ENCODE assay signal across 15 mouse cellular contexts in genomic region chr5:21934173-21934698, GRCm38 (mm10).
DNase-seq lines count a peak whose midpoint lies in the region; ATAC-seq lines count a peak whose summit lies in the region.
"Had no signal": no experiment of that assay in that cellular context is flagged by ENCODE, and none has a peak within 500 bp of the region (broad histone marks: within the 10 kb centered on the region; RNA-seq: fewer than 3 reads in every experiment).

No protein-coding gene starts in this region.

- no peaks in the 10 kb centered on the region for H3K9me3 ChIP-seq in neural tube, embryonic 14.5 days (ENCODE audit: control insufficient read depth, low read length)
- H3K9me3 ChIP-seq: embryonic facial prominence, embryonic 12.5 days; heart, embryonic 13.5 days; intestine, embryonic 15.5 days; kidney, embryonic 15.5 days had no signal

- H3K4me3 ChIP-seq in neural tube, embryonic 14.5 days (ENCODE audit: low read depth, low read length) = no peak overlapping the region
- H3K4me3 ChIP-seq: embryonic facial prominence, embryonic 12.5 days; heart, embryonic 13.5 days; intestine, embryonic 15.5 days; kidney, embryonic 15.5 days had no signal

- no peak overlapping the region for H3K27ac ChIP-seq in neural tube, embryonic 14.5 days (ENCODE audit: low read depth, low read length)
- H3K27ac ChIP-seq: embryonic facial prominence, embryonic 12.5 days; heart, embryonic 13.5 days; intestine, embryonic 15.5 days; kidney, embryonic 15.5 days had no signal

- H3K4me2 ChIP-seq in neural tube, embryonic 14.5 days (ENCODE audit: low read depth, low read length) = no peak overlapping the region
- H3K4me2 ChIP-seq: embryonic facial prominence, embryonic 12.5 days; heart, embryonic 13.5 days; intestine, embryonic 15.5 days; kidney, embryonic 15.5 days had no signal

- H3K27me3 ChIP-seq in neural tube, embryonic 14.5 days (ENCODE audit: control insufficient read depth, insufficient read depth, low read length) = no peaks in the 10 kb centered on the region
- H3K27me3 ChIP-seq: CH12.LX; embryonic facial prominence, embryonic 12.5 days; heart, embryonic 13.5 days; intestine, embryonic 15.5 days; kidney, embryonic 15.5 days had no signal

- intact Hi-C loops in left cerebral cortex, postnatal 4 days (cut with DNase I) = loop anchor here (5.0 to 10.0 kb wide), 2 partner anchors 411 to 583 kb away; partner anchors contain the start of gene Reln
- intact Hi-C loops in left cerebral cortex, postnatal 25 days (cut with DNase I) = no loop called here

- peaks cover 16% of the 10 kb centered on the region; the same call in 1 of the 2 replicates for H3K4me1 ChIP-seq in neural tube, embryonic 14.5 days (ENCODE audit: control insufficient read depth, insufficient read depth, low read length)
- H3K4me1 ChIP-seq: embryonic facial prominence, embryonic 12.5 days; intestine, embryonic 15.5 days; kidney, embryonic 15.5 days had no signal

- DNase-seq in cerebellum, adult 18-20 months = peak; percentile 38
- DNase-seq in cerebellum, adult 11 months = no peak
- peak; percentile 38 for DNase-seq in left cerebral cortex, postnatal 4 days
- no peak for DNase-seq in left cerebral cortex, postnatal 25 days (ENCODE audit: low spot score in 2 of 2)
- peak; percentile 48 for DNase-seq in cerebellum, adult 9-11 months
- no peak for DNase-seq in kidney, postnatal 25 days
- DNase-seq: heart, postnatal 36 days; lung, adult 18-20 months; thymus, postnatal 25 days had no signal

- H3K9ac ChIP-seq in neural tube, embryonic 14.5 days (replicated peaks; ENCODE audit: low read depth, low read length) = no peak overlapping the region
- H3K9ac ChIP-seq: embryonic facial prominence, embryonic 12.5 days; heart, embryonic 13.5 days; intestine, embryonic 15.5 days; kidney, embryonic 15.5 days had no signal

- ATAC-seq in neural tube, embryonic 14.5 days (ENCODE audit: low read depth) = peak; percentile 39; the same call in 1 of the 2 replicates
- ATAC-seq: intestine, embryonic 15.5 days had no signal

- 59% methylated on average over 4 of the region's 4 CpGs for WGBS in neural tube, embryonic 14.5 days

- H3K36me3 ChIP-seq in neural tube, embryonic 14.5 days (ENCODE audit: control insufficient read depth, insufficient read depth, low read length) = no peaks in the 10 kb centered on the region
- H3K36me3 ChIP-seq: embryonic facial prominence, embryonic 12.5 days; heart, embryonic 13.5 days; intestine, embryonic 15.5 days; kidney, embryonic 15.5 days had no signal

Comparison
In these comparisons a context has a peak if more than half of its experiments do, and no peak if none do; other contexts are left out.
1. DNase-seq: peak in cerebellum, adult 18-20 months (2 of 2), left cerebral cortex, postnatal 4 days (single experiment) and cerebellum, adult 9-11 months (single experiment); none in cerebellum, adult 11 months (single experiment), left cerebral cortex, postnatal 25 days (0 of 2) and kidney, postnatal 25 days (0 of 2).